Mouse (Mus musculus) limb, embryonic 11.5 days (tissue): Measurements from ENCODE around the gene Shisa4. TPM values are rescaled to one million over a fixed set of nuclear protein-coding genes. Genes with fewer than 3 reads are reported as not detected.

Source experiments
- ATAC-seq: fragments of 200-750 bp; cut with Nextera tagmentation; 2 replicates; pipeline ENCODE4 v1.8.0; 2017; ENCODE audit warnings: low read depth; ENCODE audit not compliant: insufficient number of reproducible peaks, low FRiP score, low TSS enrichment
- DNase-seq: peaks from one replicate; pipeline ENCODE4 v3.0.0-alpha.2; 2015; ENCODE audit warnings: low spot score
- H3K27ac ChIP-seq: fragments of 300-500 bp; sonication (generic); replicated peaks from 2 replicates; pipeline ENCODE4 v1.5.1; 2014; ENCODE audit warnings: low read depth, mild to moderate bottlenecking, low read length
- H3K27me3 ChIP-seq: fragments of 300-500 bp; sonication (generic); 2 replicates; pipeline ENCODE4 v1.6.1; 2014; ENCODE audit warnings: mild to moderate bottlenecking, low read length, mixed read lengths; ENCODE audit not compliant: control insufficient read depth, insufficient read depth
- H3K36me3 ChIP-seq: fragments of 300-500 bp; sonication (generic); 2 replicates; pipeline ENCODE4 v1.6.1; 2014; ENCODE audit warnings: mild to moderate bottlenecking, low read length, moderate library complexity, mixed read lengths; ENCODE audit not compliant: control insufficient read depth, insufficient read depth
- H3K4me1 ChIP-seq: fragments of 300-500 bp; sonication (generic); 2 replicates; pipeline ENCODE4 v1.6.1; 2014; ENCODE audit warnings: low read length, mixed read lengths; ENCODE audit not compliant: control insufficient read depth, insufficient read depth
- H3K4me2 ChIP-seq: fragments of 300-500 bp; sonication (generic); 2 replicates; pipeline ENCODE4 v1.6.1; 2014; ENCODE audit warnings: low read depth, mild to moderate bottlenecking, moderate library complexity; ENCODE audit not compliant: severe bottlenecking
- H3K4me3 ChIP-seq: fragments of 300-500 bp; sonication (generic); 2 replicates; pipeline ENCODE4 v1.5.1; 2014; ENCODE audit warnings: low read depth, low read length
- H3K9ac ChIP-seq: fragments of 300-500 bp; sonication (generic); 2 replicates; pipeline ENCODE4 v1.6.1; 2014; ENCODE audit warnings: mild to moderate bottlenecking, low read length
- H3K9me3 ChIP-seq: fragments of 300-500 bp; sonication (generic); 2 replicates; pipeline ENCODE4 v1.6.1; 2016; ENCODE audit warnings: low read length; ENCODE audit not compliant: control insufficient read depth
- WGBS: fragments of 180-500 bp; shearing (Covaris S2); extraction: QIAGEN DNeasy Blood & Tissue Kit; methylation state at CpG from one replicate; pipeline ENCODE4 v1.1.7; 2014; 5-methylcytosine and 5-hydroxymethylcytosine counted together
- polyA plus RNA-seq: library from polyadenylated mRNA; unstranded; fragments of >200 nt; fragmentation: Nextera tagmentation; extraction: Ambion mirVana; gene quantifications from 2 replicates; pipeline ENCODE4 v1.2.1, GENCODE M21; 2014

The Shisa4 gene
- 36.8 and 40.3 TPM in 2 replicates for polyA plus RNA-seq

DNA sequence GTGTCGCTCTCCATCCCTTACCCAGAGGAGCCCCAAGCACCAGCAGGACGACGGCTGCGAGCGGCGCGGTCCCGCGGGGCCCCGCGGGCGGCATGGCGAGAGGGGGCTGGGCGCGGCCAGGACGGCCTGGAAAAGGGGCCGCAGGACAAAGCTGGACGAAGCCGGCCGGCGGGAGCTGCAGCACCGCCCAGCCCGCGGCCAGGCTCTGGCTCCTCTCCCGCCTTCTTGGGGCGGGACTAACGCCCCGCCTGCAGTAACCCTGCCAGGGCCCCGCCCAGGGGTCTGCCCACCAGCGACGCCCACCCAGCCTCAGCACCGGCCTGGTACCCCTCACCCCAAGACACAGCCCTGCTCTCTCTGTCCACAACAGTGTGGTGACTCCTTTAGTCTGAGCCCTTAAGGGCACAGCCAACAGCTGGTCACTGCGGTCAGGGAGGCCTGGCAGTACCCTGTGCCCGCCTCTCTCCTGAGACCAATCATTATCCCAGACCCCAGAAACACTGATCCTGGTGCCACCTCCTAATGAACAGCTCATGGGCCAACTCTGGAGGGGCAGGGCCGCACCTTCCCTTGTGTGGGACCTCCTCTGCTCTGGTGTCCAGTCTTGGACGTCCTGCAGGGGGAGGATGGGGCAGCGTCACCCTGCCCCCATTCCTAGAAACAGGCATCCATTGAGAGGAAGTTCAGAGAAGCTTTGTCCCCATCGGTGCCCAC is at the start of gene Shisa4:
TSS of gene Shisa4 (minus strand) at position 370 of the 714 bp plus-strand sequence.
- H3K4me2 ChIP-seq: peak within 1 kb of the TSS; percentile 88
- no peaks in the 10 kb centered on the region for H3K27me3 ChIP-seq
- WGBS: 3% methylated on average over 38 of the region's 38 CpGs
- DNase-seq (peak; percentile 86), ATAC-seq (peak; percentile 91)
- peak within 1 kb of the TSS; percentile 52; the same call in 1 of the 2 replicates for H3K27ac ChIP-seq
- peaks cover 12% of the 10 kb centered on the region for H3K4me1 ChIP-seq
- peak within 1 kb of the TSS; percentile 89 for H3K9ac ChIP-seq
- H3K4me3 ChIP-seq: peak within 1 kb of the TSS; percentile 77
- no peaks in the 10 kb centered on the region; the same call in 1 of the 2 replicates for H3K36me3 ChIP-seq
- H3K9me3 ChIP-seq: no peaks in the 10 kb centered on the region

DNA sequence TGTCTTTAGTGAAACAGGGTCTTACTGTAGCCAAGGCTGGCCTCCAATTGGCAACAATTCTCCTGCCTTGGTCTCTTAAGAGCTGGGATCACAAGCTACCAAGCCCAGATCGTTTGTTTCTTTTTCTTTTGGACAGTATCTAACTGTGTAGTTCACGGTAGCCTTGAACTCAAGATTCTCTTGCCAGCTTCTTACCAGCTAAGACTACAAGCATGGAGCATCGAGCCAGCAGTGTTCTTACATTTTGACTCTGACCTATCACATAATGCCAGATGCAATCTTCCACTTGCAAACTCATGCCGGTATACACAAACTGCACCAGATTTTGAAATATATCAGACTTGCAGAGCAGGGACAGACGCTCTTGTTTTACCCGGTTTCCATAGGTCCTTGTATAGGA is 47.7 kb upstream of the Shisa4 start:
- ATAC-seq: no peak
- H3K4me3 ChIP-seq: no peak overlapping the region
- WGBS: 92% methylated on average over 6 of the region's 6 CpGs

DNA sequence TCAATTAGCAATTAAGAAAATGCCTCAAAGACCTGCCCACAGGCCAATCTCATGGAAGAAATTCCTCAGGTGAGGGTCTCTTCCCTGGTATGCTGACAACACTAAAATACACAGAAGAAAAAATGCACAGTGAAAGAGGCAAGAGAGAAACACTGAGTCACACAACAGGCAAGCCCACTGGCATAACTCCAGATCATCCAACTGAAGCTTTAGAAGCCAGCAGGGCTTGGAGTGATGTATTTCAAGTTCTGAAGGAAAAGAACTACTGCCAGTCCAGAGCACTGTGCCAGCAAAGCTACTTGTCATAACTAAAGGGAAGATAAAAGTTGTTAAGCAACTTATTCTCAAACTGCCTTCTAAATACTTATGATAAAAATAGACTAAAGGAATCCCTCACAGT is 39.0 kb upstream of the Shisa4 start:
- ATAC-seq (no peak), DNase-seq (no peak)
- no peaks in the 10 kb centered on the region for H3K4me1 ChIP-seq
- peaks cover 37% of the 10 kb centered on the region for H3K36me3 ChIP-seq
- H3K9ac ChIP-seq: no peak overlapping the region
- no peak overlapping the region for H3K27ac ChIP-seq
- no peaks in the 10 kb centered on the region for H3K9me3 ChIP-seq
- no peaks in the 10 kb centered on the region for H3K27me3 ChIP-seq
- no peak overlapping the region for H3K4me3 ChIP-seq
- H3K4me2 ChIP-seq: no peak overlapping the region

More for the DNA sequence above, 47.7 kb upstream of the Shisa4 start:
- H3K4me1 ChIP-seq: no peaks in the 10 kb centered on the region
- H3K27ac ChIP-seq: no peak overlapping the region
- peaks cover 13% of the 10 kb centered on the region for H3K36me3 ChIP-seq
- H3K4me2 ChIP-seq: no peak overlapping the region
- DNase-seq: no peak
- H3K27me3 ChIP-seq: no peaks in the 10 kb centered on the region
- H3K9me3 ChIP-seq: no peaks in the 10 kb centered on the region
- no peak overlapping the region for H3K9ac ChIP-seq

DNA sequence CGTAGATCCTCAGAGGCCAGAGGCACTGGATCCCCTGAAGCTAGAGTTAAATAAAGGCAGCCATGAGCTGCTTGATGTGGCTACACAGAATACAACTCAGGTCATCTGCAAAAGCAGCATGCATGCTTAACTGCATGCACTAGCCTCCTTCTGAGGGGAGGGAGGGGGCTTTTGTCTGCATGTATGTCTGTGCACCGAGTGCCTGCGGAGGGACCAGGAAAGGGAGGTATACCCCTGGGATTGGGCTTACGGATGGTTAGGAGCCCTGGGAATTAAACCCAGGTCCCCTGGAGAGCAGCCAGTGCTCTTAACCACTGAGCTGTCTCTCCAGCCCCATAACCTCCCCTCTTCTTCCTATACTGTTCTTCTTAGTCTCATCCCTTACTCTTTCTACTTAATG is 37.1 kb upstream of the Shisa4 start:
- Histone ChIP-seq H3K36me3 (peaks cover 35% of the 10 kb centered on the region; the same call in 1 of the 2 replicates), H3K4me3 (no peak overlapping the region), H3K4me2 (no peak overlapping the region), H3K9ac (no peak overlapping the region), H3K27me3 (no peaks in the 10 kb centered on the region), H3K4me1 (no peaks in the 10 kb centered on the region), H3K27ac (no peak overlapping the region), H3K9me3 (no peaks in the 10 kb centered on the region)
- ATAC-seq: no peak
- WGBS: 79% methylated on average over 4 of the region's 4 CpGs
- DNase-seq: no peak

DNA sequence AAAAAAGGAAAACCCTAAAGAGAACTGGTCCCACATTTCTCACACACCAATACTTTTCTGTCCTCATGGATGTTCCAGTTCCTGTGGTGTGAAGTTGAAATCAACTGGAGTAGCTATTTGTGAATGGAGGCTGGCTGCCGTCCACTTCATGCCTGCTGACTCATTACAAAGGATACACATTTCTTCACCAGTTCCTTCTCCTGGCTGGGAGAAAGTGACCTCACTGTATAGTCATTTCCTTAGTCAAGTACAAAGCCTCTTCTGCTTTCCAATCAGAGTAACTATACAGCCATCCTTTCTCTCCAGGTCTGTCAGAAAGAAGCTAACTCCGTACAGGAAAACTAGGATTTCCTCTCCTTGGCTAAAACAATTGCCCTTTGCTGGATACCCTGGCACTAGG is 35.9 kb upstream of the Shisa4 start:
- H3K36me3 ChIP-seq: peaks cover 33% of the 10 kb centered on the region
- H3K27ac ChIP-seq: no peak overlapping the region
- H3K4me2 ChIP-seq: no peak overlapping the region
- no peaks in the 10 kb centered on the region for H3K9me3 ChIP-seq
- no peaks in the 10 kb centered on the region for H3K4me1 ChIP-seq
- H3K27me3 ChIP-seq: no peaks in the 10 kb centered on the region
- no peak for ATAC-seq
- H3K9ac ChIP-seq: no peak overlapping the region
- DNase-seq: no peak
- WGBS: 88% methylated on average over 2 of the region's 2 CpGs
- no peak overlapping the region for H3K4me3 ChIP-seq

DNA sequence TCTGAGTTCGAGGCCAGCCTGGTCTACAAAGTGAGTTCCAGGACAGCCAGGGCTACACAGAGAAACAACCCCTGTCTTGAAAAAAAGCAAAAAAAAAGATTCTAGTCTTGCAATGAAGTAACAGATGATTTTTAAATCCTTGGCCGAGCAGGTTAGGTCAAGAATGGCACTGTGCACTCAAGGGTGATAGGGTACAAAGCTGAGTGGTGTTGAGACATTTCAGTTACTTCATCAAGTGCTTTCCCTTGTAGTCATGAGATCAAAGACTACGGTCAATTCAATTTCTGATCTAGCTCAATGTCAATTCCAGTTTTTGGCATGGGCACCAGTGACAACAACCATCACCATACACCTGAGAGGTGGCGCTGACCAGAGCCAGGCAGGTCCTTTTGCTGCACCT is 33.9 kb upstream of the Shisa4 start:
- Histone ChIP-seq H3K4me1 (no peaks in the 10 kb centered on the region), H3K27me3 (no peaks in the 10 kb centered on the region), H3K27ac (no peak overlapping the region), H3K4me3 (no peak overlapping the region), H3K9ac (no peak overlapping the region), H3K36me3 (peaks cover 31% of the 10 kb centered on the region), H3K4me2 (no peak overlapping the region), H3K9me3 (no peaks in the 10 kb centered on the region)
- no peak for DNase-seq
- WGBS: 94% methylated on average over 4 of the region's 4 CpGs
- ATAC-seq: no peak

DNA sequence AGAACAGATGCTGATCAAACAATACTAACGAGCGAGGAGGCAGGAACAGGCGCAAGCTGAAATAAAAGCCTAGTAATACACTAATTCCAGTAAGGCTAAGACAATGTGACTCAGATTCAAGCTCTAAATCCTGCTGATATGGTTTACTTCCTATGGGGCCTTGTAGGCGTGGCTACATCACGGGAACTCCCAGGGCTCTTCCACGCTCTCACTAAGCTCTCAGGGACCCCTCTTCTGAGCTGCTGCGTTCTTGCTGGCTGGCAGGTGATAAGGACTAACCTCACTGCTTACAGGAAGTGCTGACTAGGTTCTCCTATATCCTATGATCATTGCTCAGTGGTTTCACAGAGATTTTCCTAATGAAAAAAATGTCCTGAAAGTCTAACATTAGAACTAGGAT is 30.3 kb upstream of the Shisa4 start:
- Histone ChIP-seq H3K9ac (no peak overlapping the region), H3K4me3 (no peak overlapping the region), H3K4me1 (no peaks in the 10 kb centered on the region), H3K27ac (no peak overlapping the region), H3K27me3 (no peaks in the 10 kb centered on the region), H3K36me3 (peaks cover 45% of the 10 kb centered on the region), H3K9me3 (no peaks in the 10 kb centered on the region), H3K4me2 (no peak overlapping the region)
- ATAC-seq (no peak), DNase-seq (no peak)
- WGBS: 92% methylated on average over 7 of the region's 7 CpGs

DNA sequence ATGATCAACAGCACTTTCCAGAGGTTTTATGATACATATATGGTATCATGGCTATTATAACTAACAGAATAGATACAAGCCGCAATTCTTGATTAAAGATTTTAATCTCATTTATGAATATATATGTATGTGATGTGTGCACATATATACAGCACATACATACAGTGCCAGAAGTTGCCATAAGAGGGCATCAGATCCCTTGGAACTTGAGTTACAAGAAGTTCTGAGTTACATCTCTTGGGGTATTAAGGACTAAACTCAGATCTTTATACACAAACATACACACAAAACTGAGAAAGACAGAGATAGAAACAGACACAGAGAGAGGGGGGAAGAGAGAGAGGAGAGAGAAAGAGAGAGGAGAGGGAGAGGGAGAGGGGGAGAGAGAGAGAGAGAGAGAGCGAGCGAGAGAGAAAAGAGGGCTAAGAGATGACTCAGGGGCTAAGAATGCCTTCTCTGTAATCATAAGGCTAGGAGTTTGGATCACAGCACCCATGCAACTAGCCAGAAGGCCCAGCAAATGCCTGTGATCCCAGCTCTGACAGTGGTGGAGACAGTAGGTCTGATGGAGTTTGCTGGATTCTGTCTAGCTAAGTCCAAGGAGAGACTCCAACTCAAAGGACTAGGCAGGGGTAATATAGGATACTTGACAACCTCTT is 26.5 kb upstream of the Shisa4 start:
- no peak overlapping the region for H3K27ac ChIP-seq
- H3K36me3 ChIP-seq: peaks cover 37% of the 10 kb centered on the region
- no peaks in the 10 kb centered on the region for H3K9me3 ChIP-seq
- no peak overlapping the region for H3K9ac ChIP-seq
- H3K27me3 ChIP-seq: no peaks in the 10 kb centered on the region
- H3K4me2 ChIP-seq: no peak overlapping the region
- WGBS: 98% methylated on average over 3 of the region's 3 CpGs
- no peak for ATAC-seq
- no peak overlapping the region for H3K4me3 ChIP-seq
- no peak for DNase-seq
- no peaks in the 10 kb centered on the region for H3K4me1 ChIP-seq
